Mouse (Mus musculus) erythroblast, embryonic 14.5 days (primary cell): ENCODE measurements around the gene Olfr739. TPM values are rescaled to one million over a fixed set of nuclear protein-coding genes. Genes with fewer than 3 reads are reported as not detected.

Experiments
- H3K27me3 ChIP-seq: 2 replicates; pipeline ENCODE4 v1.6.1; 2012; ENCODE audit warnings: inconsistent platforms; ENCODE audit not compliant: control insufficient read depth
- H3K36me3 ChIP-seq: 2 replicates; pipeline ENCODE4 v1.6.1; 2012; ENCODE audit warnings: mild to moderate bottlenecking, inconsistent platforms; ENCODE audit not compliant: control insufficient read depth
- H3K4me1 ChIP-seq: 2 replicates; pipeline ENCODE4 v1.6.1; 2012; ENCODE audit warnings: inconsistent platforms; ENCODE audit not compliant: control insufficient read depth
- H3K4me3 ChIP-seq: replicated peaks from 2 replicates; pipeline ENCODE3; 2012; ENCODE audit warnings: moderate library complexity, mild to moderate bottlenecking, inconsistent platforms
- H3K9me3 ChIP-seq: 2 replicates; pipeline ENCODE4 v1.6.1; 2012; ENCODE audit warnings: low read length, inconsistent platforms, mixed read lengths; ENCODE audit not compliant: control insufficient read depth
- GATA1 ChIP-seq: IDR thresholded peaks from 2 replicates; pipeline ENCODE4 v1.6.1; 2012; ENCODE audit warnings: low read length, inconsistent platforms, mixed read lengths
- TAL1 ChIP-seq: IDR thresholded peaks from 3 replicates; pipeline ENCODE4 v1.6.1; 2012; ENCODE audit warnings: low read length, inconsistent platforms, mixed read lengths
- polyA plus RNA-seq: library from polyadenylated mRNA; stranded (reverse); fragments of >175 nt; gene quantifications from 2 replicates; pipeline ENCODE4 v1.2.3, GENCODE M21; 2012

Gene Olfr739
- polyA plus RNA-seq, result not detected in 2 replicates

- no peak within 1 kb of the TSS for H3K4me3 ChIP-seq
- no peaks in the 10 kb centered on the region for H3K36me3 ChIP-seq
- H3K27me3 ChIP-seq, result no peaks in the 10 kb centered on the region
- no peaks in the 10 kb centered on the region for H3K9me3 ChIP-seq
- TF ChIP-seq GATA1, result no peak
- TF ChIP-seq TAL1, result no peak
- H3K4me1 ChIP-seq, result no peaks in the 10 kb centered on the region
Measured at GRCm38 (mm10) chr14:50418326-50418725, at the start of gene Olfr739. TSS of gene Olfr739 (plus strand) at chr14:50418626.

DNA sequence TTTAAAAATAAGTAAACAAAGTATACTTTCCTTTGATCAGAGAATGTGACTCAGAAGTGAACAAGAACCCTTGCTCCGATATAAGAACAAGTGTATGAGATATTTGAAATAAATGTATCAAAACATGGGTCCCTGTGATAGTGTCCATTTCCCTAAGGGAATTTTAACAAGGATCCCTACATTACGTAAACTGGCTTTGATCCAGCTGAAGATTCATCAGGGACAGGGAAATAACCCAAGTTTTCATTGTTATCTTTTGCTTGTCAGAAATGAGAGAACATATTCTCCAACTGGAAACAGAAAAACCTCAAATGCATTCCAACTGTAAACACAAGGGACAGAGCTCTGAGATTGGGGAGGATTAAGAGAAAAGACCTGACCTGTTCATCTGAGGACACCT lies 37.6 kb upstream of the Olfr739 start, which contains the start of gene Olfr736:
Olfr736 (plus strand) TSS at position 301 of the 400 bp plus-strand sequence.
- Histone ChIP-seq H3K36me3 (no peaks in the 10 kb centered on the region), H3K27me3 (no peaks in the 10 kb centered on the region), H3K4me3 (no peak within 1 kb of the TSS), H3K9me3 (no peaks in the 10 kb centered on the region), H3K4me1 (no peaks in the 10 kb centered on the region)
- no peak for TF ChIP-seq GATA1
- TF ChIP-seq TAL1, result no peak

GRCm38 (mm10) chr14:50407268-50407667 lies 11.2 kb upstream of the Olfr739 start, which contains the start of gene Olfr738:
TSS of gene Olfr738 (plus strand) at chr14:50407568.
- Histone ChIP-seq H3K27me3 (no peaks in the 10 kb centered on the region), H3K4me1 (no peaks in the 10 kb centered on the region), H3K9me3 (no peaks in the 10 kb centered on the region), H3K36me3 (no peaks in the 10 kb centered on the region), H3K4me3 (no peak within 1 kb of the TSS)
- no peak for TF ChIP-seq TAL1
- no peak for TF ChIP-seq GATA1

- H3K4me3 ChIP-seq, result no peak within 1 kb of the TSS
- TF ChIP-seq TAL1, result no peak
- no peak for TF ChIP-seq GATA1
- H3K9me3 ChIP-seq, result no peaks in the 10 kb centered on the region
- H3K36me3 ChIP-seq, result no peaks in the 10 kb centered on the region
- no peaks in the 10 kb centered on the region for H3K27me3 ChIP-seq
- no peaks in the 10 kb centered on the region for H3K4me1 ChIP-seq
Measured at GRCm38 (mm10) chr14:50445245-50445644, 26.8 kb downstream of the Olfr739 start, which contains the start of gene Olfr740. TSS of gene Olfr740 (plus strand) at chr14:50445545.

GRCm38 (mm10) chr14:50472438-50472837 lies 54.0 kb downstream of the Olfr739 start, which contains the start of gene Olfr741:
TSS of gene Olfr741 (plus strand) at chr14:50472738.
- Histone ChIP-seq H3K4me1 (no peaks in the 10 kb centered on the region), H3K4me3 (no peak within 1 kb of the TSS), H3K27me3 (no peaks in the 10 kb centered on the region), H3K9me3 (no peaks in the 10 kb centered on the region), H3K36me3 (no peaks in the 10 kb centered on the region)
- TF ChIP-seq TAL1 (no peak), GATA1 (no peak)

Other genes starting within 250 kb of the Olfr739 start
- 0.01 TPM in 1 of 2 replicates, not detected in the other for gene Olfr730, start 230.4 kb upstream of the Olfr739 start, polyA plus RNA-seq
- not detected in 2 replicates for gene Olfr731, start 176.8 kb upstream of the Olfr739 start, polyA plus RNA-seq
- not detected in 2 replicates for gene Olfr732, start 134.4 kb upstream of the Olfr739 start, polyA plus RNA-seq
- not detected in 2 replicates for gene Olfr733, start 117.1 kb upstream of the Olfr739 start, polyA plus RNA-seq
- not detected in 2 replicates for gene Olfr734, start 91.9 kb upstream of the Olfr739 start, polyA plus RNA-seq
- not detected in 2 replicates for gene Olfr735, start 69.8 kb upstream of the Olfr739 start, polyA plus RNA-seq
- gene Tlr11, start 60.7 kb upstream of the Olfr739 start, polyA plus RNA-seq, result not detected in 2 replicates
- 0.02 TPM in 1 of 2 replicates, not detected in the other for gene Olfr736, start 37.5 kb upstream of the Olfr739 start, polyA plus RNA-seq
- gene Olfr738, start 11.1 kb upstream of the Olfr739 start, polyA plus RNA-seq, result 0.05 TPM in 1 of 2 replicates, not detected in the other
- gene Olfr740, start 26.9 kb downstream of the Olfr739 start, polyA plus RNA-seq, result not detected in 2 replicates
- not detected in 2 replicates for gene Olfr741, start 54.1 kb downstream of the Olfr739 start, polyA plus RNA-seq
- gene Olfr742, start 85.0 kb downstream of the Olfr739 start, polyA plus RNA-seq, result not detected in 2 replicates
- gene Olfr743, start 103.2 kb downstream of the Olfr739 start, polyA plus RNA-seq, result not detected in 2 replicates
- not detected in 2 replicates for gene Olfr744, start 196.3 kb downstream of the Olfr739 start, polyA plus RNA-seq
- gene Olfr745, start 220.8 kb downstream of the Olfr739 start, polyA plus RNA-seq, result not detected in 2 replicates
- not detected in 2 replicates for gene Olfr746, start 228.5 kb downstream of the Olfr739 start, polyA plus RNA-seq